Mouse (Mus musculus) heart, adult 2 months (tissue): ENCODE measurements at regions not wholly inside any gene's neighbourhood (a gene's known extent, or its start where the extent isn't known, plus 50 kb on each side); places are given as distances from the start of the nearest gene placed in this dataset.

ENCODE experiments used
- DNase-seq, 2 experiments: peaks; one replicate each; pipeline ENCODE4 v3.0.0; 2021
- H3K27ac ChIP-seq: fragments of 200-600 bp; 2 replicates; pipeline ENCODE4 v1.8.1; 2022
- H3K27me3 ChIP-seq: fragments of 200-500 bp; 2 replicates; pipeline ENCODE4 v1.6.1; 2012; ENCODE audit warnings: mild to moderate bottlenecking, low read length, inconsistent platforms, mixed read lengths; ENCODE audit not compliant: control insufficient read depth, insufficient read depth
- H3K36me3 ChIP-seq: fragments of 200-500 bp; 2 replicates; pipeline ENCODE4 v1.6.1; 2012; ENCODE audit warnings: low read length, inconsistent platforms; ENCODE audit not compliant: control insufficient read depth, insufficient read depth
- H3K4me1 ChIP-seq: fragments of 200-500 bp; 2 replicates; pipeline ENCODE4 v1.6.1; 2011; ENCODE audit warnings: low read length; ENCODE audit not compliant: control insufficient read depth, insufficient read depth
- H3K4me3 ChIP-seq: fragments of 200-600 bp; 2 replicates; pipeline ENCODE4 v1.8.1; 2022
- H3K79me2 ChIP-seq: fragments of 200-500 bp; replicated peaks from 2 replicates; pipeline ENCODE4 v1.6.1; 2012; ENCODE audit warnings: mild to moderate bottlenecking, inconsistent platforms, low read length, moderate library complexity, mixed read lengths; ENCODE audit not compliant: control insufficient read depth, insufficient read depth
- H3K9ac ChIP-seq: fragments of 200-500 bp; 2 replicates; pipeline ENCODE4 v1.6.1; 2012; ENCODE audit warnings: low read depth, mild to moderate bottlenecking, control low read depth, inconsistent platforms, low read length, mixed read lengths
- CTCF ChIP-seq: fragments of 200-600 bp; IDR thresholded peaks from 2 replicates; pipeline ENCODE4 v1.8.1; 2022; ENCODE audit warnings: antibody characterized with exemption, mild to moderate bottlenecking, moderate library complexity
- EP300 ChIP-seq: fragments of 200-500 bp; IDR thresholded peaks from 2 replicates; pipeline ENCODE4 v1.6.1; 2011; ENCODE audit warnings: low read depth, low read length, control low read depth; ENCODE audit not compliant: insufficient read depth
- POLR2A ChIP-seq: fragments of 200-500 bp; IDR thresholded peaks from 2 replicates; pipeline ENCODE4 v1.6.1; 2011; ENCODE audit warnings: mild to moderate bottlenecking, low read depth, low read length, control low read depth; ENCODE audit not compliant: insufficient read depth
- WGBS: fragments of 180-500 bp; shearing (Covaris S2); methylation state at CpG from one replicate; pipeline ENCODE4 v1.1.7; 2018; 5-methylcytosine and 5-hydroxymethylcytosine counted together
- intact Hi-C: fragments of 180-260 bp; cut with DNase I; formaldehyde crosslinking; loops from one replicate; pipeline ENCODE4 v1.15.1; 2025

DNA sequence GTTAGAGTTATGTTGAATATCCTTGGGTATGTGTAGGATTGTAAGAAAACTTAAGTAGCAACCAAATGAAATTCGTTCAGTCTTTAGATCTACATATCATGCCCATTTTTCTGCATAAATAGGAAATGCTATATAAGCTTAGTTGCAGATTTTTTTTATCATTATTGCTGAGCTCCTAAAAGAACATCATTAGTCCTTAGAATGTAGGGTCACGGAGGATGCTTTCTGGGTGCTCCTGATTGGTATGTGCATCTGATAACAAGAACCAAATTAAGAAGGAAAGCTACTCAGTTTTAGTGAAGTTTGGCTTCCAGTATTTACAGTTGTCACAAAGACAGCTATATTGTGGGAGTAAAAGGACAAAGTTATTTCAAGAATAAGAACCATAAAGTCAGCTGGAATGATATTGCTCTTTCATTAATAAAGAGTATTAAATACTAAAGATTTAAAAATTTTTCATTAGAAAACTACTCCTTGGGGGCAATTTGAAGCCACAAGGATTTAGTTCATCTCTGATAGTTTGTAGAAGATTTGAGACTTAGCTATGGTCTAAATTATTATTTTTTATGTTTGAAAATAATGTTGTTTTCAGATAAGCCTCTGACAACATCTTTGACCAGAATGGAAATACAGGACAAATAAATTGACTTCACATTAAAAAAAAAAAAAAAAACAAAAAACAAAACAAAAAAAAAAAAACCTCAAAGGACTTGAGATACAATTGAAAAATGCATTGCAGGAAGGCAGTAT, 65.1 kb upstream of the Cwc22 start:
- no peaks in the 10 kb centered on the region for H3K27me3 ChIP-seq
- no peaks in the 10 kb centered on the region for H3K4me1 ChIP-seq
- no peak overlapping the region for H3K9ac ChIP-seq
- 71% methylated on average over 2 of the region's 2 CpGs for WGBS
- H3K4me3 ChIP-seq = no peak overlapping the region
- no peak overlapping the region for H3K27ac ChIP-seq
- H3K36me3 ChIP-seq = no peaks in the 10 kb centered on the region
- intact Hi-C loops = no loop called here
- H3K79me2 ChIP-seq = no peaks in the 10 kb centered on the region
- TF ChIP-seq CTCF = no peak
- no peak for TF ChIP-seq EP300
- no peak for TF ChIP-seq POLR2A
- DNase-seq = no peak

DNA sequence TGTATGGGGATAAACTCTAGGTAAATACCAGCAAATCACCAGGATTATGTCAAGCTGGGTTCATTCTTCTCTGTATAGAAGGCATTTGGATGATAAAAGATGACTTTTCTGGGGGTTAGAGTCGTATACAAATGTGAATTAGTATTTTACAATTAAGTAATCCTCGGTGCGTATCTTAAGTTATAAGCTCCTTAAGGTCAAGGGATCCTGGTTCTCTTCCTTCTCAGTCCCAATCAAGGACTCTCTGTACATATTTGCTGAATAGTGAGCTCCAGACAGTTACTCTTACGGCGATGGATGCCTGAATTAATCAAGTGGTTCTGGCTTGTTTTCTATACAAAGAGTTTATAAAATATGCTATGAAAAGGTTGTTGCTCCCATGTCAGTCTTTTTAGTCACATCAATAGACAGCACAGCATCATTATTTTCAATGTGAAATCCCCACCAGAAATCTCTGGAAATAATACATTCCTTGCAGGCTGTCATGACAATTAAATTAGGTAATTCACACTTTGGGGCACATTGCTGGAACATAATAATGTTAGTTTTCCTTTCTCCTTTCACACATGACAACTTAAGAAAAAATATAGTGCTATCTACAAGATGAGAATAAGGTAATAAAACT, 64.0 kb upstream of the Cwc22 start:
- no peak for DNase-seq
- no peaks in the 10 kb centered on the region for H3K27me3 ChIP-seq
- no peaks in the 10 kb centered on the region for H3K79me2 ChIP-seq
- no peak overlapping the region for H3K9ac ChIP-seq
- no peak overlapping the region for H3K4me3 ChIP-seq
- 83% methylated on average over 5 of the region's 5 CpGs for WGBS
- intact Hi-C loops = no loop called here
- TF ChIP-seq EP300 = no peak
- TF ChIP-seq CTCF = no peak
- no peak for TF ChIP-seq POLR2A
- H3K4me1 ChIP-seq = no peaks in the 10 kb centered on the region
- no peaks in the 10 kb centered on the region for H3K36me3 ChIP-seq
- no peak overlapping the region for H3K27ac ChIP-seq

DNA sequence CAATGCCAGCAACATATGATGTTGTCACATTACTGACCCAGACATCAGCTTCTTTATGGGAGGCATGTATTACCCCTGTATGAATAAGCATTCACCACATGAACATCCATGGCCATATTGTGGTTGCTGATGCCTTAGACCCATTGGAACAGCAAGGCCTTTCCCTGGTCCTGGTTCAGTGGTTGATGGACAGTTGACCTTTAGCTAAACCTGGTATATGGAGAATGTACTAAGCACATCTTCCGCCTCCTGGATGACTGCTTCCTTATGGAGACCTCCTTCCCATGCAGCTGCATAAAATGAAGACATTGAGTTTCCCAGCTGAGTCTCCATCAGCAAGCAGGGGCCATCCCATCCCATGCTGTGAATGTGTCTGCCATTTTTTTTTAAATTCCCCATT, 61.9 kb upstream of the Cwc22 start:
- no peaks in the 10 kb centered on the region for H3K79me2 ChIP-seq
- 96% methylated on average over 1 of the region's 1 CpGs for WGBS
- intact Hi-C loops = no loop called here

DNA sequence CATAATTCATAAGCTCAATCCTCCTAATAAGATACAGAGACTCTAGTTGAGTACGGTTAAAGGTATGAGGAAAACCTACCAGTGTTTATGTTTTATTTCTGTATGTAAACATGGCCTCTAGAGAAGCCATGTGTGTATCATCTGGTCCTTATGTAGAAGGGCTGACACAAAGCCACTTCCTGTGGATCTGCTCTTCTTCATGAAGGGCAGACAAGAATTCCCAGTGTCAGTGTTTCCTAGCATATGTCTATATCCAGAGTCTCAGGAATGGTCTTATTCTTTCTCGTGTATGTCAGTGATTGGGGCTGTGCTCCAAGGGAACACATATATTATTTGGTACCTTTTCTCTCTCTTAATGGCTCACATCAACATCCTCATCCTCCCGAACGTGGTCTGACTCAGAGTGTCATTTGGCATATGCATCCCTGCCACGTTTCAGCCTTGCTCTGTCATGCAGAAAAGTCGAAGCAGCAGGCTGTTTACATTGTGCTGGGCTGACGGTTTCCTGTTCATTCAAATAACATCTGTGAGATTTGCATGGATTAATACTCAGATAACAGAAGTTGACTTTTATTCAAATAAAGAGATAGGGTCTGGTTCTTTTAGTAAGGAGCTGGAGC, 59.3 kb upstream of the Cwc22 start:
- H3K4me3 ChIP-seq = no peak overlapping the region
- H3K27ac ChIP-seq = no peak overlapping the region
- WGBS = 45% methylated on average over 7 of the region's 7 CpGs
- H3K9ac ChIP-seq = no peak overlapping the region
- TF ChIP-seq EP300 = no peak
- TF ChIP-seq CTCF = no peak
- TF ChIP-seq POLR2A = no peak
- H3K27me3 ChIP-seq = no peaks in the 10 kb centered on the region
- no peaks in the 10 kb centered on the region for H3K4me1 ChIP-seq
- H3K36me3 ChIP-seq = no peaks in the 10 kb centered on the region
- H3K79me2 ChIP-seq = no peaks in the 10 kb centered on the region
- intact Hi-C loops = no loop called here
- DNase-seq = no peak

More for the DNA sequence above, 61.9 kb upstream of the Cwc22 start:
- Histone ChIP-seq H3K4me3 (no peak overlapping the region), H3K36me3 (no peaks in the 10 kb centered on the region), H3K27me3 (no peaks in the 10 kb centered on the region), H3K4me1 (no peaks in the 10 kb centered on the region), H3K27ac (no peak overlapping the region), H3K9ac (no peak overlapping the region)
- no peak for DNase-seq
- TF ChIP-seq POLR2A (no peak), EP300 (no peak)

DNA sequence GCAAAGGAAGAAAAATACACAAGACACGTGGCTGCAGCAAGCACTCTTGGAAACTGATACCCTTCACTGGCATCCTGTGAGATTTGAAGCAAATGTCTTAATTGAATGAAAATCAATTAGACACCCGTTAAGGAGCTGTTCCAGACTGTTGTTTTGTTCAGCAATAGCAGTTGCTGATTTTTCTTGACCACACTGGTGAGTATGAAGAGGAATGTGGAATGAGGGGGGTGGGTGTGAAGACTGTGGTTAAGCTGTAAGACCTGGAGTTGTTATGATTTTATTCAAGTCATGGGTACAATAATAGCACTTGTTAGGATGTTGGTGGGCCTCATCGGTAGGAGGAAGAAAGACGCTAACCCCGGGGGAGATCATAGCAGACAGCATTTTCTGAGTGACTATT, 58.3 kb upstream of the Cwc22 start:
- 74% methylated on average over 5 of the region's 5 CpGs for WGBS
- H3K9ac ChIP-seq = no peak overlapping the region

More for the DNA sequence above, 58.3 kb upstream of the Cwc22 start:
- no peaks in the 10 kb centered on the region for H3K4me1 ChIP-seq
- no peak for TF ChIP-seq EP300
- no peak for TF ChIP-seq POLR2A
- TF ChIP-seq CTCF = no peak
- H3K27ac ChIP-seq = no peak overlapping the region
- H3K4me3 ChIP-seq = no peak overlapping the region
- no peaks in the 10 kb centered on the region for H3K27me3 ChIP-seq
- intact Hi-C loops = no loop called here
- no peak for DNase-seq
- H3K36me3 ChIP-seq = no peaks in the 10 kb centered on the region
- no peaks in the 10 kb centered on the region for H3K79me2 ChIP-seq
